Mouse (Mus musculus) myocyte (in vitro differentiated cells): ENCODE measurements around the gene Gucy2g.

ENCODE experiments used
- CEBPB ChIP-seq: IDR thresholded peaks from 2 replicates; pipeline ENCODE4 v1.6.1; 2011; ENCODE audit warnings: mild to moderate bottlenecking, moderate library complexity; ENCODE audit not compliant: poor library complexity, insufficient read depth, severe bottlenecking
- E2F4 ChIP-seq: IDR thresholded peaks from one replicate; pipeline ENCODE4 v1.6.1; 2011; ENCODE audit warnings: mild to moderate bottlenecking, control low read depth, moderate library complexity; ENCODE audit not compliant: insufficient read depth
- MAX ChIP-seq: IDR thresholded peaks from one replicate; pipeline ENCODE4 v1.6.1; 2011; ENCODE audit warnings: low read depth, mild to moderate bottlenecking, control low read depth
- MYOD1 ChIP-seq, 3 experiments: IDR thresholded peaks; one replicate each; pipeline ENCODE4 v1.6.1; 2011; ENCODE audit warnings: control low read depth in 2 of 3, low read depth in 2 of 3, mild to moderate bottlenecking in 2 of 3, moderate library complexity in 1 of 3; ENCODE audit not compliant: insufficient read length in 2 of 3, control insufficient read depth in 1 of 3
- MYOG ChIP-seq, 3 experiments: IDR thresholded peaks; one replicate each; pipeline ENCODE4 v1.6.1; 2011; ENCODE audit warnings: control low read depth in 2 of 3, low read depth in 2 of 3, mild to moderate bottlenecking in 2 of 3; ENCODE audit not compliant: insufficient read length in 2 of 3, control insufficient read depth in 1 of 3, insufficient read depth in 1 of 3
- POLR2A ChIP-seq: IDR thresholded peaks from one replicate; pipeline ENCODE4 v1.6.1; 2011; ENCODE audit warnings: low read depth, mild to moderate bottlenecking, control low read depth, moderate library complexity; ENCODE audit not compliant: insufficient read length
- POLR2AphosphoS2 ChIP-seq: IDR thresholded peaks from one replicate; pipeline ENCODE4 v1.6.1; 2011; ENCODE audit warnings: low read depth, control low read depth; ENCODE audit not compliant: insufficient read length
- REST ChIP-seq: IDR thresholded peaks from one replicate; pipeline ENCODE4 v1.6.1; 2011; ENCODE audit warnings: mild to moderate bottlenecking, control low read depth, moderate library complexity; ENCODE audit not compliant: insufficient read depth, insufficient read length
- TCF12 ChIP-seq: IDR thresholded peaks from one replicate; pipeline ENCODE4 v1.6.1; 2011; ENCODE audit warnings: mild to moderate bottlenecking, control low read depth; ENCODE audit not compliant: poor library complexity, insufficient read depth, severe bottlenecking
- TCF3 ChIP-seq: IDR thresholded peaks from one replicate; pipeline ENCODE4 v1.6.1; 2011; ENCODE audit warnings: low read depth, control low read depth; ENCODE audit not compliant: insufficient read length
- USF1 ChIP-seq: IDR thresholded peaks from one replicate; pipeline ENCODE4 v1.6.1; 2011; ENCODE audit warnings: low read depth, mild to moderate bottlenecking, control low read depth, moderate library complexity

- TF ChIP-seq USF1 (no peak), POLR2A (no peak), MYOG (IDR thresholded peaks at IDR 0.05; ENCODE audit: control insufficient read depth in 1 of 3, insufficient read depth in 1 of 3, insufficient read length in 2 of 3, low read depth in 2 of 3) (no peak), MAX (no peak), E2F4 (no peak), REST (no peak), CEBPB (no peak), MYOD1 (IDR thresholded peaks at IDR 0.05; ENCODE audit: control insufficient read depth in 1 of 3, insufficient read length in 2 of 3, low read depth in 2 of 3) (no peak), TCF3 (no peak), POLR2AphosphoS2 (no peak), TCF12 (no peak)
Measured at GRCm38 (mm10) chr19:55254513-55255016, 13.5 kb upstream of the Gucy2g start.
